Mouse (Mus musculus): ENCODE measurements at regions not wholly inside any gene's neighbourhood (a gene's known extent, or its start where the extent isn't known, plus 50 kb on each side); places are given as distances from the start of the nearest gene placed in this dataset.

- TF ChIP-seq GATA1 (IDR thresholded peaks at IDR 0.05; ENCODE audit: low read length) (no peak), TAL1 (IDR thresholded peaks at IDR 0.05; ENCODE audit: low read length) (no peak)
These were observed 678.2 kb downstream of the Vrk1 start for GRCm38 (mm10) chr12:106688156-106688740.
